Mouse (Mus musculus) kidney, adult 2 months (tissue): ENCODE data around the gene Med4.

Experiments
- CTCF ChIP-seq: fragments of 200-500 bp; conservative IDR thresholded peaks from 2 replicates; pipeline ENCODE4 v1.5.1; 2011; ENCODE audit warnings: low read depth, mild to moderate bottlenecking, control low read depth, low read length, moderate library complexity, mixed read lengths; ENCODE audit not compliant: insufficient read depth, insufficient read length
- POLR2A ChIP-seq: fragments of 200-500 bp; IDR thresholded peaks from one replicate; pipeline ENCODE4 v1.6.1; 2011; ENCODE audit warnings: low read depth, low read length, control low read depth

DNA sequence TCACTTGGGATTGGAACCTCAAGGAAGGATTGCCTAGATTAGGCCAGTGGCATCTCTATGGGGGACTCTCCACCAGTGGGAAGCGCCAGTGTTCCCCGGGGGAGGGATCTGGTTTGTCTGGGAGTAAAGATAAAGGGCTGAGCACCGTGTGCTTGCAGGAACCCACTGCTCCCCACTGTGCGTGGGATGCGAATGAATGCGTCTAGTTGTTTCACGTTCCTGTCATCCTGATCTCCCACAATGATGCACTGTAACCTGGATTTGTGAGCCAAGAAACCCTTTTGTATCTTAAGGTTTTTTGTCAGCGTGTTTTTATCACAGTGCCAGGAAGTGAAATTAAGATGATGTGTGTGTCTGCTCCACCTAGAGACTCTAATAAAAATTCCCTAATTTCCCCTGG is 40.9 kb downstream of the Med4 start:
- TF ChIP-seq CTCF: no peak
- TF ChIP-seq POLR2A: no peak
